Mouse (Mus musculus): Measurements from ENCODE around the gene Fam171a1. TPM values are rescaled to one million over a fixed set of nuclear protein-coding genes. Genes with fewer than 3 reads are reported as not detected.

Fam171a1 gene
- polyA plus RNA-seq, 1 experiment from 2014 or later: 39.6 TPM

- H3K9me3 ChIP-seq (ENCODE audit: low read length): no peaks in the 10 kb centered on the region
These were observed 14.9 kb downstream of the Fam171a1 start for GRCm38 (mm10) chr2:3128910-3129309.

GRCm38 (mm10) chr2:3132473-3132872, 18.4 kb downstream of the Fam171a1 start:
- Histone ChIP-seq H3K27me3 (replicated peaks; ENCODE audit: insufficient read depth, low read length) (no peaks in the 10 kb centered on the region), H3K4me1 (ENCODE audit: insufficient read depth, low read depth, low read length) (peaks cover 16% of the 10 kb centered on the region; the same call in 1 of the 2 replicates), H3K9ac (replicated peaks; ENCODE audit: low read depth) (no peak overlapping the region), H3K4me2 (replicated peaks; ENCODE audit: low read depth, low read length) (no peak overlapping the region), H3K27ac (ENCODE audit: low read length) (no peak overlapping the region), H3K4me3 (ENCODE audit: low read depth, low read length) (no peak overlapping the region), H3K9me3 (ENCODE audit: low read length) (no peaks in the 10 kb centered on the region), H3K36me3 (ENCODE audit: insufficient read depth, low read length) (no peaks in the 10 kb centered on the region)
- ATAC-seq (no peak), DNase-seq (ENCODE audit: low spot score) (no peak)
- WGBS: 76% methylated on average over 9 of the region's 9 CpGs
- TF ChIP-seq CTCF (IDR thresholded peaks at IDR 0.05) (no peak), EP300 (IDR thresholded peaks at IDR 0.05) (no peak)

More at GRCm38 (mm10) chr2:3128910-3129309, 14.9 kb downstream of the Fam171a1 start:
- Histone ChIP-seq H3K9ac (replicated peaks; ENCODE audit: low read depth) (no peak overlapping the region), H3K27me3 (replicated peaks; ENCODE audit: insufficient read depth, low read length) (no peaks in the 10 kb centered on the region), H3K27ac (ENCODE audit: low read length) (no peak overlapping the region), H3K36me3 (ENCODE audit: insufficient read depth, low read length) (no peaks in the 10 kb centered on the region), H3K4me1 (ENCODE audit: insufficient read depth, low read depth, low read length) (peaks cover 6% of the 10 kb centered on the region; the same call in 1 of the 2 replicates), H3K4me2 (replicated peaks; ENCODE audit: low read depth, low read length) (no peak overlapping the region), H3K4me3 (ENCODE audit: low read depth, low read length) (no peak overlapping the region)
- TF ChIP-seq CTCF (IDR thresholded peaks at IDR 0.05) (no peak), EP300 (IDR thresholded peaks at IDR 0.05) (no peak)
- peak; percentile 64 for ATAC-seq
- WGBS: 61% methylated on average over 2 of the region's 2 CpGs
- peak; percentile 51 for DNase-seq (ENCODE audit: low spot score)

- no peak overlapping the region for H3K4me2 ChIP-seq (replicated peaks; ENCODE audit: low read depth, low read length)
- no peak overlapping the region; the same call in 1 of the 2 replicates for H3K27ac ChIP-seq (ENCODE audit: low read length)
- no peaks in the 10 kb centered on the region for H3K9me3 ChIP-seq (ENCODE audit: low read length)
- no peak overlapping the region for H3K9ac ChIP-seq (replicated peaks; ENCODE audit: low read depth)
- H3K4me1 ChIP-seq (ENCODE audit: insufficient read depth, low read depth, low read length): peaks cover 18% of the 10 kb centered on the region; the same call in 1 of the 2 replicates
- peak; percentile 66 for ATAC-seq
- TF ChIP-seq CTCF (IDR thresholded peaks at IDR 0.05) (no peak), EP300 (IDR thresholded peaks at IDR 0.05) (no peak)
- WGBS: 30% methylated on average over 12 of the region's 12 CpGs
- DNase-seq (ENCODE audit: low spot score): peak; percentile 85
- H3K27me3 ChIP-seq (replicated peaks; ENCODE audit: insufficient read depth, low read length): no peaks in the 10 kb centered on the region
- H3K4me3 ChIP-seq (ENCODE audit: low read depth, low read length): no peak overlapping the region
- no peaks in the 10 kb centered on the region for H3K36me3 ChIP-seq (ENCODE audit: insufficient read depth, low read length)
These were observed 20.7 kb downstream of the Fam171a1 start for GRCm38 (mm10) chr2:3134580-3135296.

- TF ChIP-seq EP300 (IDR thresholded peaks at IDR 0.05) (no peak), CTCF (IDR thresholded peaks at IDR 0.05) (no peak)
- H3K36me3 ChIP-seq (ENCODE audit: insufficient read depth, low read length): no peaks in the 10 kb centered on the region
- no peak overlapping the region; the same call in 1 of the 2 replicates for H3K27ac ChIP-seq (ENCODE audit: low read length)
- no peaks in the 10 kb centered on the region for H3K27me3 ChIP-seq (replicated peaks; ENCODE audit: insufficient read depth, low read length)
- no peak for DNase-seq (ENCODE audit: low spot score)
- no peak overlapping the region for H3K4me3 ChIP-seq (ENCODE audit: low read depth, low read length)
- H3K4me2 ChIP-seq (replicated peaks; ENCODE audit: low read depth, low read length): no peak overlapping the region
- peaks cover 18% of the 10 kb centered on the region; the same call in 1 of the 2 replicates for H3K4me1 ChIP-seq (ENCODE audit: insufficient read depth, low read depth, low read length)
- WGBS: 36% methylated on average over 2 of the region's 2 CpGs
- no peak overlapping the region for H3K9ac ChIP-seq (replicated peaks; ENCODE audit: low read depth)
- H3K9me3 ChIP-seq (ENCODE audit: low read length): no peaks in the 10 kb centered on the region
- ATAC-seq: no peak
These were observed 21.3 kb downstream of the Fam171a1 start for GRCm38 (mm10) chr2:3135297-3135684.

GRCm38 (mm10) chr2:3138308-3138707, 24.3 kb downstream of the Fam171a1 start:
- H3K27ac ChIP-seq (ENCODE audit: low read length): no peak overlapping the region
- no peaks in the 10 kb centered on the region for H3K27me3 ChIP-seq (replicated peaks; ENCODE audit: insufficient read depth, low read length)
- 33% methylated on average over 2 of the region's 2 CpGs for WGBS
- H3K36me3 ChIP-seq (ENCODE audit: insufficient read depth, low read length): no peaks in the 10 kb centered on the region
- no peak overlapping the region for H3K4me2 ChIP-seq (replicated peaks; ENCODE audit: low read depth, low read length)
- no peak overlapping the region for H3K4me3 ChIP-seq (ENCODE audit: low read depth, low read length)
- ATAC-seq (no peak), DNase-seq (ENCODE audit: low spot score) (no peak)
- H3K9ac ChIP-seq (replicated peaks; ENCODE audit: low read depth): no peak overlapping the region
- H3K9me3 ChIP-seq (ENCODE audit: low read length): no peaks in the 10 kb centered on the region
- TF ChIP-seq EP300 (IDR thresholded peaks at IDR 0.05) (no peak), CTCF (IDR thresholded peaks at IDR 0.05) (no peak)
- peaks cover 14% of the 10 kb centered on the region; the same call in 1 of the 2 replicates for H3K4me1 ChIP-seq (ENCODE audit: insufficient read depth, low read depth, low read length)

- 50% methylated on average over 2 of the region's 2 CpGs for WGBS
- no peak for ATAC-seq
- H3K27ac ChIP-seq (ENCODE audit: low read length): no peak overlapping the region; the same call in 1 of the 2 replicates
These were observed 25.0 kb downstream of the Fam171a1 start for GRCm38 (mm10) chr2:3139065-3139464.

More at GRCm38 (mm10) chr2:3139065-3139464, 25.0 kb downstream of the Fam171a1 start:
- Histone ChIP-seq H3K9me3 (ENCODE audit: low read length) (no peaks in the 10 kb centered on the region), H3K4me2 (replicated peaks; ENCODE audit: low read depth, low read length) (no peak overlapping the region), H3K4me1 (ENCODE audit: insufficient read depth, low read depth, low read length) (peaks cover 14% of the 10 kb centered on the region; the same call in 1 of the 2 replicates), H3K36me3 (ENCODE audit: insufficient read depth, low read length) (no peaks in the 10 kb centered on the region), H3K9ac (replicated peaks; ENCODE audit: low read depth) (no peak overlapping the region), H3K4me3 (ENCODE audit: low read depth, low read length) (no peak overlapping the region), H3K27me3 (replicated peaks; ENCODE audit: insufficient read depth, low read length) (no peaks in the 10 kb centered on the region)
- peak; percentile 21 for DNase-seq (ENCODE audit: low spot score)
- TF ChIP-seq EP300 (IDR thresholded peaks at IDR 0.05) (no peak), CTCF (IDR thresholded peaks at IDR 0.05) (no peak)

All from lung, postnatal 0 days (tissue).